Mouse (Mus musculus) adrenal gland, adult (tissue): Measurements from ENCODE around the gene Myo3b.

ENCODE experiments used
- DNase-seq, 2 experiments: peaks; one replicate each; pipeline ENCODE4 v3.0.0; 2022 to 2023; ENCODE audit warnings: low spot score in 1 of 2; ENCODE audit not compliant: inconsistent age in 2 of 2

Myo3b gene

DNA sequence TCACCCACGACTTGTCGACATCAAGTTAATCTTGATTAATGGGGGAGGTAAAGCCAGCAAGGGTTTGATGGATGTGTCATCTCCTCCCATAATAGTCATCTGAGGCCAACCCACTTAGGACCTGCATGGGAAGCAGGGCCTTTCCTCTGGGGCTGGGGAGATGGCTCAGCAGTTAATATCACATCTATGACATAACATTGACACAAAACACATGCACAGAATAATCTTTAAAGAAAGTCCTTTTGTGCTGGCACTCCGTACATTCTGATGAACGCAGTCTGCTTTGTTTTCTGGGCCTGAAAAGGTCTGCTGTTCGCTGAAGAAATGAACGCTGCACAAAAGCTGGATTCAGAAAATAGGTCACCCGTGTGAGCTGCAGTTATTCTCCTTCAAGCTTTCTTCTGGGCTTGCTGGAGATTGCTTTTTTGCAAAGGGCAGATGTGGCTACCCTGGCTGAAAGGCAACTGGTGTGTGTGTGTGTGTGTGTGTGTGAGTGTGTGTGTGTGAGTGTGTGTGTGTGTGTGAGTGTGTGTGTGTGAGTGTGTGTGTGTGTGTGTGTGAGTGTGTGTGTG lies 26.9 kb downstream of the Myo3b start:
- no peak for DNase-seq

- no peak for DNase-seq
Observed at GRCm38 (mm10) chr2:70066338-70067022, 27.6 kb downstream of the Myo3b start.

DNA sequence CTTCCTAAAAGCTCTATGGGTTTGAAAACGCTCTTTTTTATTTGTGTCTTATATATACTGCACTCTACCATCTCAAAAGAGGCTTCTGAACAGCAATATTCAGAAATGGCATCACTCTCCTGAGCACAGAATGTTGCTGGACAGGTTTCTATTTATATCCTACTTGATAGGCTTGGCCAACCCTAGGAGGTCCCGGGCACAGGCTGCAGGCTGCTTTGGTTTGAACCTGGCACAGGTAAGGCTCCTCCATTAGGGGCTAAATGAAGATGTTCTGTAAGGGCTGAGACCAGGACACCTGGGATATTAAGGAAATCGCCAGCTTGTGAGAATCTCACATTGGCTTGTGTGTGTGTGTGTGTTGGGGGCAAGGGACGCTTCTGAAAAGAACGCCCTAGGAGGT lies 30.9 kb downstream of the Myo3b start:
- no peak for DNase-seq

DNA sequence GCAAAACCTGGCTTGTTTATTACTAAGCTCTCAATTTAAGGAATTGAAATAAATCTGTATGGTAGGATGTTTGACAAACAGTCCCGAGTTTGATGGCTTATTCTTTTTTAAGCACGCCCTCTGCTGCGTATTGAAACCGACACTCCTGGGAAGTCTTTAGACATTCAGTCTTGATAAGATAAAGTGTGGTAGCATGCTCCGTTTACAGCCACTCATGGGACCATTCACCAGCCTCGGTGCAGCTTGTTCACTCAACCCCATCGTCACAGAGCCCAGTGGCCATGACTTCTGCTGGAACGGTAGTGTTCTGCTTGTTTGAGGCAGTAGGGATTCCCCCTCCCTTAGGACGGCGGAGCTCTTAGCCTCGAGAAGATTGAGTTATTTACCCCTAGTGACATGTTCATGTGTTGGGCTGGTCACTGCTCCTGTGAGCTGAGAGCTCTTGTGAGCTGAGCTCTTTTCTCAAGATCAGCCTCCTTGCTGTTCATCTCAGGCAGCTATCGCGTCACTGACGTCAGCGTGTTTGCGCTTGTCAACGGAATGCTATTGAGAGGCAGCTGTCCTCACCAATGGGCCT lies 44.6 kb downstream of the Myo3b start:
- no peak for DNase-seq

GRCm38 (mm10) chr2:70091261-70091660 lies 52.3 kb downstream of the Myo3b start:
- peak in 1 of 2 experiments; percentile 66 for DNase-seq

GRCm38 (mm10) chr2:70091801-70092522 lies 53.0 kb downstream of the Myo3b start:
- DNase-seq, result peak in 1 of 2 experiments; percentile 67

GRCm38 (mm10) chr2:70092665-70093064 lies 53.7 kb downstream of the Myo3b start:
- DNase-seq, result peak in 1 of 2 experiments; percentile 24

- DNase-seq, result peak in 1 of 2 experiments; percentile 23
Observed at GRCm38 (mm10) chr2:70094446-70094845, 55.5 kb downstream of the Myo3b start.

GRCm38 (mm10) chr2:70097229-70098095 lies 58.5 kb downstream of the Myo3b start:
- no peak for DNase-seq

GRCm38 (mm10) chr2:70099459-70099858 lies 60.5 kb downstream of the Myo3b start:
- DNase-seq, result no peak

DNA sequence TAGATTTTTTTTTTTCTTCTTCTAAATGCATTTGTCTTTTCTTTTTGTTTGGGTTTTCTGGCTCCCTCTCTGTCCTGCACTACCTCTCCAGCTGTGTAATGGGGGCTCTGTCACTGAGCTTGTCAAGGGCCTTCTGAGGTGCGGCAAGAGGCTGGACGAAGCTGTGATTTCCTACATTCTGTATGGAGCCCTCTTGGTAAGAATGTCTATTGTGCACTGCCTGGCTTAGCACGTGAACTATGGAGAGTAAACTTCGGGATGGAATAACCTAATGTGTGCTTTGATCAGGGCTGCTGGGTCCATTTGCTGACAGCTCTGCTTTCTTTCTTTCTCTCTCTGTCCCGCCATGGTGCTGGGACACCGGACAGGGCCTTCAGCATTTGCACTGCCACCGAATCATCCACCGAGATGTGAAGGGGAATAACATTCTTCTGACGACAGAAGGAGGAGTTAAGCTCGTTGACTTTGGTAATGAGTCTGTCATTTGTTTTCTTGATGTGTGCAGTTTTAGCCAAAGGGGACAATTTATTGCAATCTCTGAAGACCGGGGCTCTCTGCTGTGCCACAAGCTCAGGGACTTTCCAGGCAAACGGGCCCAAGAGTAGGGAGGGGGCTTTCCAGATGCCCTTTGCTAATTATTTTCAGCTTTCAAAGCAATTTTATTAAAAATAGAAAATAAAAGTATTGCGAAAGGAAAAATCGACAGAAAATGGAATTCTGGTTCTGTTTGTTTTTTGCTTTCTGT lies 66.5 kb downstream of the Myo3b start:
- no peak for DNase-seq

GRCm38 (mm10) chr2:70109010-70109409 lies 70.1 kb downstream of the Myo3b start:
- DNase-seq, result peak; percentile 82 to 90

- peak in 1 of 2 experiments; percentile 77 for DNase-seq
Observed at GRCm38 (mm10) chr2:70113798-70114782, 75.2 kb downstream of the Myo3b start.

DNA sequence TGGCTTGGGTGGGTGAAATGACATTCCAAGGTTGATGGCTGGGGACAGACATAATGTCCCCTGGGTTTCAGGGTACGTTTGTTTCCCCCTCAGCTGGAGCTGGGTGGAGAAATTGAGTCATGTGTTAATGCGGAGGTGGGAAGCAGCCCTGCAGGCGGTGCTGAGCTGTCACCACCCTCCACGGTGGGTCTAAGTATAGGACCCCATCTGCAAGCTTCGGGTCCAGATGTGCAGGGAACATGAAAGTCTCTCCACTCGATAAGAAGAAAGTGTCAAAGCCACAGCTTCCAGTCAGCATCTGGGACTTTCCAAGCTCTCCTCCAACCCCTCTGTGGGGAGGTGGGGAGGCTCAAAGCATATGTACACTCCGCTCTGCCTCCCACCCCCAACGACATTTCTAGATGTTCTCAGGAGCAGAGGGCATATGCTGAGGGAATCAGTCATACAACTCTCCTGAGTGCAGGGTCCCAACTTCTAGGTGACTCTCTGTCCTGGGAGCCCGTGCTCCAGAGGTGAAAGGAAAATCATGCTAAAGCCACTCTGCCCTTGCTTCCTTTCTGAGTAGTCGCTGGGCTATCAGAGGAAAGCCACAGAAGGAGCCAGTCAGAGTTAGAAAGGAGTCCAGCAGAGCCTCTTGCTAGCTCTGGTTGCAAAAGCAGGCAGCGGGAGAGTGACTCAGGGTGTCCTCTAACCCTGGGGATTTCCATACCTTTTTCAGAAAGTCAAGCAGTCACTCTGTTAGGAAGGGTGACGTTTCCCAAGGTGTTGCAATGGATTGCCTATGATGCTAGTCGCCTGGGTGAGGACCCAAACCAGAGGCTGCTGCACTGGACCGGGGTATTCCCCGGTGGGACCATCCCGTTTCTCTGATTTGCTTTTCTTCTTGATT lies 79.7 kb downstream of the Myo3b start:
- DNase-seq, result peak in 1 of 2 experiments; percentile 69

GRCm38 (mm10) chr2:70119265-70119663 lies 80.3 kb downstream of the Myo3b start:
- no peak for DNase-seq

- DNase-seq, result no peak
Observed at GRCm38 (mm10) chr2:70126330-70126729, 87.4 kb downstream of the Myo3b start.

GRCm38 (mm10) chr2:70126783-70127182 lies 87.9 kb downstream of the Myo3b start:
- DNase-seq, result peak; percentile 68 to 93
